ENCODE assay signal across 9 mouse cellular contexts in the genomic region with DNA sequence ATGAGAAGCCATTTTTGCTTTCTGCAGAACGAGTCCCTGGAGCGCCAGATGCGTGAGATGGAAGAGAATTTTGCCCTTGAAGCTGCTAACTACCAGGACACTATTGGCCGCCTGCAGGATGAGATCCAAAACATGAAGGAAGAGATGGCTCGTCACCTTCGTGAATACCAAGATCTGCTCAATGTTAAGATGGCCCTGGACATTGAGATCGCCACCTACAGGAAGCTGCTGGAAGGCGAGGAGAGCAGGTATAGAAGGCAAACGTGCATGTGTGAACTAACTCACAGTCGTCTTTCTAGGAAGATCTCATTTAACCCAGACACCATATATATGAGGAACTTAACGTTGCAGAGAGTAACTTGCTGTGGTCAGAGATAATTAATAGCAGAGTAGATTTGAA. TPM values are rescaled to one million over a fixed set of nuclear protein-coding genes. Genes with fewer than 3 reads are reported as not detected.
A peak's percentile ranks its signal among the peaks of the same experiment; 100 is the strongest.
DNase-seq lines count a peak whose midpoint lies in the region; ATAC-seq and TF ChIP-seq lines count a peak whose summit lies in the region.
"Had no signal": no experiment of that assay in that cellular context is flagged by ENCODE, and none has a peak within 500 bp of the region (broad histone marks: within the 10 kb centered on the region; RNA-seq: fewer than 3 reads in every experiment).

No protein-coding gene starts in this region.

- POLR2A ChIA-PET in Patski (lab: Charles Lee) = no interaction called here

- H3K4me1 ChIP-seq in kidney, adult 2 months (ENCODE audit: control insufficient read depth, insufficient read depth, low read length) = no peaks in the 10 kb centered on the region

- H3K36me3 ChIP-seq in kidney, adult 2 months (ENCODE audit: control insufficient read depth, insufficient read depth, low read length) = no peaks in the 10 kb centered on the region; the same call in 1 of the 2 replicates

- no peaks in the 10 kb centered on the region for H3K27me3 ChIP-seq in kidney, adult 2 months (replicated peaks; ENCODE audit: control insufficient read depth, insufficient read depth, low read length)
- no peaks in the 10 kb centered on the region for H3K27me3 ChIP-seq in Patski
- H3K27me3 ChIP-seq: embryonic facial prominence, embryonic 13.5 days had no signal

- H3K27ac ChIP-seq in kidney, adult 2 months (ENCODE audit: insufficient read depth, low read depth, low read length) = no peak overlapping the region
- H3K27ac ChIP-seq: embryonic facial prominence, embryonic 13.5 days had no signal

- ATAC-seq in Patski = no peak

- in situ Hi-C loops in Patski (cut with MboI; ENCODE audit: low pct_unique_long_range_greater_than_20kb) = loop anchor here (10.0 kb wide), 2 partner anchors 125 to 285 kb away; no protein-coding TSS in a partner anchor

- WGBS in kidney, adult 2 months = 73% methylated on average over 11 of the region's 11 CpGs

- H3K4me3 ChIP-seq in kidney, adult 2 months (ENCODE audit: insufficient read depth, low read depth, low read length) = no peak overlapping the region
- H3K4me3 ChIP-seq: embryonic facial prominence, embryonic 13.5 days had no signal

- DNase-seq in kidney, adult 2 months = peak; percentile 7
- DNase-seq in kidney, adult 11 months = no peak
- DNase-seq in CD4-positive helper T cell, adult 2 months (ENCODE audit: low read depth, low spot score) = peak; percentile 56
- no peak for DNase-seq in Patski (ENCODE audit: low read depth, low spot score)
- DNase-seq in lung, postnatal 36 days = peak; percentile 59
- DNase-seq in urinary bladder, postnatal 36 days (ENCODE audit: low spot score in 2 of 2) = no peak
- no peak for DNase-seq in adrenal gland, adult 2 months
- DNase-seq in layer of hippocampus, adult 11-12 months (ENCODE audit: low spot score) = no peak

- peak; percentile 39; the same call in 1 of the 2 replicates for TF ChIP-seq CTCF in kidney, adult 2 months (conservative IDR thresholded peaks at IDR 0.05; ENCODE audit: insufficient read depth, insufficient read length, low read depth, low read length)
- peak; percentile 68 for TF ChIP-seq CTCF in Patski (IDR thresholded peaks at IDR 0.05)

- CTCF ChIA-PET in Patski (lab: Charles Lee) = interaction anchor here (1.2 kb wide), 1 partner anchor 282 kb away, joined by 3 read pairs; no protein-coding TSS in a partner anchor

- TF ChIP-seq POLR2A in kidney, adult 2 months (IDR thresholded peaks at IDR 0.05; ENCODE audit: low read depth, low read length) = no peak

RNA-seq across cellular contexts. Expression of a gene that starts 6.3 kb away (rescaled TPM):
- polyA plus RNA-seq in kidney, adult 2 months (2012; rRNA removed) = 194 and 211 TPM in 2 replicates
- polyA plus RNA-seq in Patski (2021) = 2,775 TPM
- total RNA-seq in adrenal gland, adult 2 months (2021) = 100 to 1,000 TPM; 137 to 269 TPM
- polyA plus RNA-seq in adrenal gland, adult 2 months (2012; rRNA removed) = 661 and 728 TPM in 2 replicates

RNA-seq across cellular contexts. Expression of a gene that starts 35.5 kb away (rescaled TPM):
- polyA plus RNA-seq in kidney, adult 2 months (2012; rRNA removed) = 3.4 and 5.5 TPM in 2 replicates
- 8.0 TPM for polyA plus RNA-seq in Patski (2021)
- 1 to 10 TPM; 2.4 to 7.8 TPM for total RNA-seq in adrenal gland, adult 2 months (2021)
- polyA plus RNA-seq in adrenal gland, adult 2 months (2012; rRNA removed) = 0.49 and 0.77 TPM in 2 replicates

Comparison
In these comparisons a context has a peak if more than half of its experiments do, and no peak if none do; other contexts are left out.
1. DNase-seq: peak in kidney, adult 2 months (single experiment), CD4-positive helper T cell, adult 2 months (single experiment) and lung, postnatal 36 days (single experiment); none in kidney, adult 11 months (single experiment), Patski (single experiment), urinary bladder, postnatal 36 days (0 of 2), adrenal gland, adult 2 months (single experiment) and layer of hippocampus, adult 11-12 months (single experiment).